Mouse (Mus musculus): Measurements from ENCODE around the gene Cphx1. TPM values are rescaled to one million over a fixed set of nuclear protein-coding genes. Genes with fewer than 3 reads are reported as not detected.
"Not testable (repeated sequence)": the region's sequence is repeated elsewhere in the genome, so short reads cannot be mapped to it uniquely, and the experiment has no call there.

Cphx1 gene
- polyA plus RNA-seq, 1 experiment, result 0.15 TPM

- no CpG with 5 or more reads among the region's 25 CpGs for WGBS
- not testable (repeated sequence) for H3K4me3 ChIP-seq (replicated peaks; ENCODE audit: insufficient read depth, low read depth, low read length); H3K27ac ChIP-seq (ENCODE audit: insufficient read depth, low read length); H3K4me1 ChIP-seq (ENCODE audit: control insufficient read depth, insufficient read depth, low read length); DNase-seq; H3K27me3 ChIP-seq (ENCODE audit: control insufficient read depth, insufficient read depth, low read length)
Observed at GRCm38 (mm10) chr14:25978371-25979241, 40.5 kb downstream of the Cphx1 start, which contains the start of gene Duxbl1. Gene Duxbl1, plus strand, starts transcription at chr14:25978577.

- 7% methylated on average over 7 of the region's 13 CpGs for WGBS
- not testable (repeated sequence) for DNase-seq; H3K4me1 ChIP-seq (ENCODE audit: control insufficient read depth, insufficient read depth, low read length); H3K27me3 ChIP-seq (ENCODE audit: control insufficient read depth, insufficient read depth, low read length); H3K27ac ChIP-seq (ENCODE audit: insufficient read depth, low read length); H3K4me3 ChIP-seq (replicated peaks; ENCODE audit: insufficient read depth, low read depth, low read length)
Observed at GRCm38 (mm10) chr14:25979242-25979941, 41.3 kb downstream of the Cphx1 start.

- WGBS, result 63% methylated on average over 7 of the region's 9 CpGs
- not testable (repeated sequence) for DNase-seq; H3K27ac ChIP-seq (ENCODE audit: insufficient read depth, low read length); H3K4me1 ChIP-seq (ENCODE audit: control insufficient read depth, insufficient read depth, low read length); H3K4me3 ChIP-seq (replicated peaks; ENCODE audit: insufficient read depth, low read depth, low read length); H3K27me3 ChIP-seq (ENCODE audit: control insufficient read depth, insufficient read depth, low read length)
Observed at GRCm38 (mm10) chr14:25981880-25982279, 43.8 kb downstream of the Cphx1 start.

Other genes with a start within 250 kb of the Cphx1 start
- 62.7 and 63.3 TPM in 2 replicates for gene Ppif, start 244.2 kb upstream of the Cphx1 start, polyA plus RNA-seq (2012; rRNA removed)
- 67.3 and 71.4 TPM in 2 replicates for gene Zcchc24, start 169.3 kb upstream of the Cphx1 start, polyA plus RNA-seq (2012; rRNA removed)
- 12.3 and 12.9 TPM in 2 replicates for gene Anxa11, start 96.1 kb upstream of the Cphx1 start, polyA plus RNA-seq (2012; rRNA removed)
- 0.27 TPM in 1 of 2 replicates, not detected in the other for gene Plac9a, start 35.2 kb upstream of the Cphx1 start, polyA plus RNA-seq (2012; rRNA removed)
- 2.0 and 2.6 TPM in 2 replicates for gene Tmem254a, start 10.6 kb upstream of the Cphx1 start, polyA plus RNA-seq (2012; rRNA removed)
- 1.2 and 1.6 TPM in 2 replicates for gene Duxbl1, start 40.3 kb downstream of the Cphx1 start, polyA plus RNA-seq (2012; rRNA removed)
- gene Gm9780, start 104.4 kb downstream of the Cphx1 start, polyA plus RNA-seq (2012; rRNA removed), result 1.5 and 5.1 TPM in 2 replicates
- 0.13 and 3.7 TPM in 2 replicates for gene Tmem254c, start 129.1 kb downstream of the Cphx1 start, polyA plus RNA-seq (2012; rRNA removed)
- not detected in 2 replicates for gene Cphx2, start 143.2 kb downstream of the Cphx1 start, polyA plus RNA-seq (2012; rRNA removed)
- not detected in 2 replicates for gene Cphx3, start 144.0 kb downstream of the Cphx1 start, polyA plus RNA-seq (2012; rRNA removed)
- not detected in 2 replicates for gene Duxbl2, start 180.0 kb downstream of the Cphx1 start, polyA plus RNA-seq (2012; rRNA removed)
- gene Plac9b, start 244.2 kb downstream of the Cphx1 start, polyA plus RNA-seq (2012; rRNA removed), result 2.3 and 3.7 TPM in 2 replicates